Mouse (Mus musculus) liver, embryonic 12.5 days (tissue): ENCODE data around the gene Negr1. TPM values are rescaled to one million over a fixed set of nuclear protein-coding genes. Genes with fewer than 3 reads are reported as not detected.

Experiments used
- ATAC-seq: fragments of 200-750 bp; cut with Nextera tagmentation; 2 replicates; pipeline ENCODE4 v1.8.0; 2017; ENCODE audit warnings: moderate number of reproducible peaks, mild to moderate bottlenecking, moderate library complexity
- H3K27ac ChIP-seq: fragments of 300-500 bp; sonication (generic); 2 replicates; pipeline ENCODE4 v1.5.1; 2016; ENCODE audit warnings: mild to moderate bottlenecking
- H3K27me3 ChIP-seq: fragments of 300-500 bp; sonication (generic); replicated peaks from 2 replicates; pipeline ENCODE4 v1.6.1; 2016; ENCODE audit warnings: mild to moderate bottlenecking, moderate library complexity
- H3K36me3 ChIP-seq: fragments of 300-500 bp; sonication (generic); 2 replicates; pipeline ENCODE4 v1.6.1; 2016; ENCODE audit warnings: mild to moderate bottlenecking, moderate library complexity
- H3K4me1 ChIP-seq: fragments of 300-500 bp; sonication (generic); 2 replicates; pipeline ENCODE4 v1.6.1; 2016
- H3K4me2 ChIP-seq: fragments of 300-500 bp; sonication (generic); 2 replicates; pipeline ENCODE4 v1.6.1; 2016; ENCODE audit warnings: mild to moderate bottlenecking, moderate library complexity
- H3K4me3 ChIP-seq: fragments of 300-500 bp; sonication (generic); 2 replicates; pipeline ENCODE4 v1.5.1; 2016; ENCODE audit warnings: mild to moderate bottlenecking, moderate library complexity
- H3K9ac ChIP-seq: fragments of 300-500 bp; sonication (generic); 2 replicates; pipeline ENCODE4 v1.6.1; 2016; ENCODE audit warnings: mild to moderate bottlenecking, moderate library complexity
- H3K9me3 ChIP-seq: fragments of 300-500 bp; sonication (generic); replicated peaks from 2 replicates; pipeline ENCODE4 v1.6.1; 2016; ENCODE audit warnings: mild to moderate bottlenecking, moderate library complexity
- WGBS: fragments of 180-500 bp; shearing (Covaris S2); methylation state at CpG from one replicate; pipeline ENCODE4 v1.1.7; 2016; ENCODE audit not compliant: insufficient replicate concordance; 5-methylcytosine and 5-hydroxymethylcytosine counted together
- polyA plus RNA-seq: library from polyadenylated mRNA; unstranded; fragments of >200 nt; fragmentation: Nextera tagmentation; extraction: Ambion mirVana; gene quantifications from 2 replicates; pipeline ENCODE4 v1.2.1, GENCODE M21; 2016

Gene Negr1
- polyA plus RNA-seq, 1 experiment from 2014 or later = 0.29 TPM

- Histone ChIP-seq H3K4me2 (no peak overlapping the region), H3K27ac (no peak overlapping the region), H3K4me1 (no peaks in the 10 kb centered on the region), H3K27me3 (no peaks in the 10 kb centered on the region), H3K9me3 (no peaks in the 10 kb centered on the region), H3K4me3 (no peak overlapping the region), H3K9ac (no peak overlapping the region), H3K36me3 (no peaks in the 10 kb centered on the region)
- ATAC-seq = no peak
- WGBS = 74% methylated on average over 1 of the region's 1 CpGs
These were observed 678.6 kb downstream of the Negr1 start for GRCm38 (mm10) chr3:157240240-157240639.

GRCm38 (mm10) chr3:157255446-157255845 lies 693.9 kb downstream of the Negr1 start:
- Histone ChIP-seq H3K27me3 (no peaks in the 10 kb centered on the region), H3K4me3 (no peak overlapping the region), H3K27ac (no peak overlapping the region), H3K9ac (no peak overlapping the region), H3K36me3 (no peaks in the 10 kb centered on the region), H3K4me1 (no peaks in the 10 kb centered on the region), H3K4me2 (no peak overlapping the region), H3K9me3 (no peaks in the 10 kb centered on the region)
- ATAC-seq = no peak
- 53% methylated on average over 1 of the region's 1 CpGs for WGBS

- no peaks in the 10 kb centered on the region for H3K36me3 ChIP-seq
- H3K4me2 ChIP-seq = no peak overlapping the region
- ATAC-seq = no peak
- H3K9me3 ChIP-seq = no peaks in the 10 kb centered on the region
- no peaks in the 10 kb centered on the region for H3K27me3 ChIP-seq
- no peaks in the 10 kb centered on the region for H3K4me1 ChIP-seq
- H3K4me3 ChIP-seq = no peak overlapping the region
- no peak overlapping the region for H3K27ac ChIP-seq
- no peak overlapping the region for H3K9ac ChIP-seq
- WGBS = 32% methylated on average over 3 of the region's 3 CpGs
These were observed 694.3 kb downstream of the Negr1 start for GRCm38 (mm10) chr3:157255863-157256262.

- H3K27me3 ChIP-seq = no peaks in the 10 kb centered on the region
- no peak overlapping the region for H3K4me3 ChIP-seq
- no peaks in the 10 kb centered on the region for H3K36me3 ChIP-seq
- WGBS = 48% methylated on average over 4 of the region's 4 CpGs
- ATAC-seq = no peak
- H3K27ac ChIP-seq = no peak overlapping the region
- no peaks in the 10 kb centered on the region for H3K4me1 ChIP-seq
- H3K4me2 ChIP-seq = no peak overlapping the region
- H3K9me3 ChIP-seq = no peaks in the 10 kb centered on the region
- no peak overlapping the region for H3K9ac ChIP-seq
These were observed 707.1 kb downstream of the Negr1 start for GRCm38 (mm10) chr3:157268742-157269141.

- Histone ChIP-seq H3K9ac (no peak overlapping the region), H3K4me1 (no peaks in the 10 kb centered on the region), H3K9me3 (no peaks in the 10 kb centered on the region), H3K4me2 (no peak overlapping the region), H3K27me3 (no peaks in the 10 kb centered on the region), H3K27ac (no peak overlapping the region), H3K4me3 (no peak overlapping the region), H3K36me3 (no peaks in the 10 kb centered on the region)
- no peak for ATAC-seq
These were observed 710.8 kb downstream of the Negr1 start for GRCm38 (mm10) chr3:157272379-157272778.

- Histone ChIP-seq H3K4me2 (no peak overlapping the region), H3K9ac (no peak overlapping the region), H3K4me1 (no peaks in the 10 kb centered on the region), H3K27me3 (no peaks in the 10 kb centered on the region), H3K36me3 (no peaks in the 10 kb centered on the region), H3K9me3 (no peaks in the 10 kb centered on the region), H3K4me3 (no peak overlapping the region), H3K27ac (no peak overlapping the region)
- no peak for ATAC-seq
- WGBS = 64% methylated on average over 1 of the region's 1 CpGs
These were observed 712.5 kb downstream of the Negr1 start for GRCm38 (mm10) chr3:157274143-157274542.

GRCm38 (mm10) chr3:157279717-157280116 lies 718.1 kb downstream of the Negr1 start:
- H3K4me2 ChIP-seq = no peak overlapping the region
- no peaks in the 10 kb centered on the region for H3K36me3 ChIP-seq
- H3K9ac ChIP-seq = no peak overlapping the region
- no peak overlapping the region for H3K4me3 ChIP-seq
- H3K9me3 ChIP-seq = no peaks in the 10 kb centered on the region
- H3K4me1 ChIP-seq = no peaks in the 10 kb centered on the region
- no peaks in the 10 kb centered on the region for H3K27me3 ChIP-seq
- no peak overlapping the region for H3K27ac ChIP-seq
- ATAC-seq = no peak

GRCm38 (mm10) chr3:157281259-157281658 lies 719.7 kb downstream of the Negr1 start:
- H3K4me1 ChIP-seq = no peaks in the 10 kb centered on the region
- H3K9me3 ChIP-seq = no peaks in the 10 kb centered on the region
- H3K4me2 ChIP-seq = no peak overlapping the region
- no peak for ATAC-seq
- H3K36me3 ChIP-seq = no peaks in the 10 kb centered on the region
- no peak overlapping the region for H3K4me3 ChIP-seq
- H3K9ac ChIP-seq = no peak overlapping the region
- H3K27me3 ChIP-seq = no peaks in the 10 kb centered on the region
- H3K27ac ChIP-seq = no peak overlapping the region

- ATAC-seq = no peak
- WGBS = 86% methylated on average over 1 of the region's 1 CpGs
- Histone ChIP-seq H3K4me2 (no peak overlapping the region), H3K9ac (no peak overlapping the region), H3K27ac (no peak overlapping the region), H3K27me3 (no peaks in the 10 kb centered on the region), H3K4me1 (no peaks in the 10 kb centered on the region), H3K4me3 (no peak overlapping the region), H3K36me3 (no peaks in the 10 kb centered on the region), H3K9me3 (no peaks in the 10 kb centered on the region)
These were observed 729.7 kb downstream of the Negr1 start for GRCm38 (mm10) chr3:157291286-157291685.

- Histone ChIP-seq H3K27ac (no peak overlapping the region), H3K27me3 (no peaks in the 10 kb centered on the region), H3K9ac (no peak overlapping the region), H3K4me2 (no peak overlapping the region), H3K36me3 (no peaks in the 10 kb centered on the region), H3K9me3 (no peaks in the 10 kb centered on the region), H3K4me1 (no peaks in the 10 kb centered on the region), H3K4me3 (no peak overlapping the region)
- WGBS = 41% methylated on average over 4 of the region's 4 CpGs
- ATAC-seq = no peak
These were observed 735.6 kb downstream of the Negr1 start for GRCm38 (mm10) chr3:157297216-157297615.

GRCm38 (mm10) chr3:157303430-157304116 lies 742.0 kb downstream of the Negr1 start:
- no peak for ATAC-seq
- H3K9me3 ChIP-seq = no peaks in the 10 kb centered on the region
- no peak overlapping the region for H3K9ac ChIP-seq
- 58% methylated on average over 4 of the region's 4 CpGs for whole genome bisulfite sequencing
- H3K27ac ChIP-seq = no peak overlapping the region
- H3K36me3 ChIP-seq = no peaks in the 10 kb centered on the region
- no peak overlapping the region for H3K4me3 ChIP-seq
- no peaks in the 10 kb centered on the region for H3K27me3 ChIP-seq
- H3K4me2 ChIP-seq = no peak overlapping the region
- no peaks in the 10 kb centered on the region for H3K4me1 ChIP-seq

GRCm38 (mm10) chr3:157321081-157321573 lies 759.5 kb downstream of the Negr1 start:
- no peak for ATAC-seq
- WGBS = 36% methylated on average over 1 of the region's 1 CpGs

GRCm38 (mm10) chr3:157321834-157322233 lies 760.2 kb downstream of the Negr1 start:
- H3K9ac ChIP-seq = no peak overlapping the region
- H3K4me2 ChIP-seq = no peak overlapping the region
- no peaks in the 10 kb centered on the region for H3K27me3 ChIP-seq
- H3K4me1 ChIP-seq = no peaks in the 10 kb centered on the region
- H3K9me3 ChIP-seq = no peaks in the 10 kb centered on the region
- H3K36me3 ChIP-seq = no peaks in the 10 kb centered on the region
- WGBS = 28% methylated on average over 1 of the region's 1 CpGs
- H3K27ac ChIP-seq = no peak overlapping the region
- no peak for ATAC-seq
- H3K4me3 ChIP-seq = no peak overlapping the region

More at GRCm38 (mm10) chr3:157321081-157321573, 759.5 kb downstream of the Negr1 start:
- no peak overlapping the region for H3K4me3 ChIP-seq
- no peaks in the 10 kb centered on the region for H3K27me3 ChIP-seq
- H3K4me2 ChIP-seq = no peak overlapping the region
- H3K4me1 ChIP-seq = no peaks in the 10 kb centered on the region
- H3K36me3 ChIP-seq = no peaks in the 10 kb centered on the region
- H3K27ac ChIP-seq = no peak overlapping the region
- H3K9ac ChIP-seq = no peak overlapping the region
- no peaks in the 10 kb centered on the region for H3K9me3 ChIP-seq
